Mouse (Mus musculus) intestine, embryonic 14.5 days (tissue): ENCODE measurements around the gene Gjb2. TPM values are rescaled to one million over a fixed set of nuclear protein-coding genes. Genes with fewer than 3 reads are reported as not detected.
A peak's percentile ranks its signal among the peaks of the same experiment; 100 is the strongest.

ENCODE experiments used
- ATAC-seq: fragments of 200-750 bp; cut with Nextera tagmentation; replicated peaks from 2 replicates; pipeline ENCODE4 v1.8.0; 2017; ENCODE audit warnings: low read depth, moderate number of reproducible peaks, moderate TSS enrichment, moderate library complexity; ENCODE audit not compliant: low FRiP score, low TSS enrichment
- DNase-seq: peaks from one replicate; pipeline ENCODE4 v3.0.0-alpha.2; 2018; ENCODE audit warnings: low spot score
- H3K27ac ChIP-seq: fragments of 300-500 bp; sonication (generic); 2 replicates; pipeline ENCODE4 v1.5.1; 2014; ENCODE audit warnings: low read depth, mild to moderate bottlenecking, control low read depth
- H3K27me3 ChIP-seq: fragments of 300-500 bp; sonication (generic); replicated peaks from 2 replicates; pipeline ENCODE4 v1.6.1; 2014; ENCODE audit warnings: low read length, control low read depth; ENCODE audit not compliant: control insufficient read depth, insufficient read depth
- H3K36me3 ChIP-seq: fragments of 300-500 bp; sonication (generic); 2 replicates; pipeline ENCODE4 v1.6.1; 2014; ENCODE audit warnings: low read length, control low read depth; ENCODE audit not compliant: control insufficient read depth, insufficient read depth
- H3K4me1 ChIP-seq: fragments of 300-500 bp; sonication (generic); replicated peaks from 2 replicates; pipeline ENCODE4 v1.6.1; 2014; ENCODE audit warnings: low read length, control low read depth, mixed read lengths; ENCODE audit not compliant: control insufficient read depth, insufficient read depth
- H3K4me2 ChIP-seq: fragments of 300-500 bp; sonication (generic); 2 replicates; pipeline ENCODE4 v1.6.1; 2014; ENCODE audit warnings: low read length
- H3K4me3 ChIP-seq: fragments of 300-500 bp; sonication (generic); 2 replicates; pipeline ENCODE4 v1.5.1; 2014; ENCODE audit warnings: low read depth, low read length, control low read depth, mixed read lengths
- H3K9ac ChIP-seq: fragments of 300-500 bp; sonication (generic); 2 replicates; pipeline ENCODE4 v1.6.1; 2014; ENCODE audit warnings: mild to moderate bottlenecking, low read length
- H3K9me3 ChIP-seq: fragments of 300-500 bp; sonication (generic); 2 replicates; pipeline ENCODE4 v1.6.1; 2016; ENCODE audit warnings: low read length, control low read depth; ENCODE audit not compliant: control insufficient read depth
- WGBS: fragments of 180-500 bp; shearing (Covaris S2); extraction: QIAGEN DNeasy Blood & Tissue Kit; methylation state at CpG from one replicate; pipeline ENCODE4 v1.1.7; 2014; 5-methylcytosine and 5-hydroxymethylcytosine counted together
- polyA plus RNA-seq: library from polyadenylated mRNA; unstranded; fragments of >200 nt; fragmentation: Nextera tagmentation; extraction: Ambion mirVana; gene quantifications from 2 replicates; pipeline ENCODE4 v1.2.1, GENCODE M21; 2014

Gene Gjb2
- polyA plus RNA-seq: 2.2 and 3.7 TPM in 2 replicates

DNA sequence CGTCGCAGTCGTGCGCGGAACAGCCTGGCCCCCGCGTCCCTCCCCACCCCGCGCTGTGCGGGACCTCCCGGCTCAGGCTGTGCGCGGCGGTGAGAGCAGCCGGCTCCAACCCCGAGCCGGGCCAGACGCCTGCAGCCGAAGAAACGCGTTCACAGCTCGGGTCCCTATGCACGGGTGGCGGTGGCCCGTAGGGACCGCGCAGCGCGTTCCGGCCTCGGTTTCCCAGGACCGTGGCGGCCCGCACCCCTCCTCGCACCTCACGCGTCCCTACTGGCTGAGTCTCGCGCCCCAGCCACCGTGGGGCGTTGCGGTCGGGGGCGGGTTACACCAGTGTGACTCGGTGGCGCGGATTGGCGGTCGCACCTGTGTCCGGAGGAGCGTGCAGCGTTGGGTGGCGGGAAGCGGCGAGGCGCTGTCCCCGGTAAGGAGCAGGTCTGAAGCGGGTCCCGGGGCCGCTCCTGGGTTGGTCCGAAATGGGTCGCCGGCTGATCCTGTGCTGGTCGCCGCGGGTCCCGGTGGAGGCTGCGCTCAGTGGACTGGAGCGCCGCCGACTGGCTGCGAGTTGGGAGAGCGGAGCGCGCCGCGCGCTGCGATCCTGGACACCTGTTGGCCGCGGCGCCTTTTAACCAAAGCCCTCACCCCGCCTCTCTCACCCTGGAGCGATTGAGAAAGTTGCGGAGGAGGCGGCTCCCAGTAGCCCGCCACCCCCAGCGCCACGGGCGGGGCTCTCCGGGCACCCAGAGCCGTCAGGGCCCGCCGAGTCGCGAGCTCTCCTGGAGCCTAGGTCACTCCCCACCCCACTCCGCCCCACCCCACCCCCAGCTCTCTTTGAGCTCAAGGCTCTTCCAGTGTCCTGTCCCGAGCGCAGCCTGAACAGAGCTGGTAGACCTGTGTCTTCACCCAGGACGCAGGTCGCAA, at the start of gene Gjb2:
Gene Gjb2 (minus strand): TSS at position 597 of the 918 bp plus-strand sequence.
- H3K27ac ChIP-seq: no peak within 1 kb of the TSS
- H3K27me3 ChIP-seq: peaks cover 54% of the 10 kb centered on the region
- H3K4me2 ChIP-seq: peak within 1 kb of the TSS; percentile 99
- peak within 1 kb of the TSS; percentile 43; the same call in 1 of the 2 replicates for H3K9ac ChIP-seq
- peak; percentile 72 for ATAC-seq
- H3K4me3 ChIP-seq: peak within 1 kb of the TSS; percentile 50
- peak; percentile 82 for DNase-seq
- WGBS: under 1% methylated on average over 98 of the region's 101 CpGs
- H3K9me3 ChIP-seq: no peaks in the 10 kb centered on the region
- 0 out of 2 replicates have a peak, but pooled peaks cover 4% of the 10 kb centered on the region for H3K4me1 ChIP-seq
- no peaks in the 10 kb centered on the region for H3K36me3 ChIP-seq

- 23% methylated on average over 4 of the region's 4 CpGs for WGBS
Measured at GRCm38 (mm10) chr14:57145741-57146140, 41.2 kb upstream of the Gjb2 start.

GRCm38 (mm10) chr14:57135265-57135664, 30.8 kb upstream of the Gjb2 start:
- WGBS: 75% methylated on average over 8 of the region's 8 CpGs
- no peak for ATAC-seq

More at GRCm38 (mm10) chr14:57145741-57146140, 41.2 kb upstream of the Gjb2 start:
- H3K27ac ChIP-seq: no peak overlapping the region
- no peak overlapping the region for H3K9ac ChIP-seq
- ATAC-seq (no peak), DNase-seq (no peak)
- H3K27me3 ChIP-seq: no peaks in the 10 kb centered on the region
- no peak overlapping the region for H3K4me2 ChIP-seq
- no peaks in the 10 kb centered on the region for H3K36me3 ChIP-seq
- H3K9me3 ChIP-seq: no peaks in the 10 kb centered on the region
- peaks cover 5% of the 10 kb centered on the region; the same call in 1 of the 2 replicates for H3K4me1 ChIP-seq
- no peak overlapping the region for H3K4me3 ChIP-seq

GRCm38 (mm10) chr14:57133161-57133661, 28.7 kb upstream of the Gjb2 start, which contains the start of gene Gjb6:
TSS of gene Gjb6 (minus strand) at chr14:57133611.
- H3K4me1 ChIP-seq: peaks cover 5% of the 10 kb centered on the region; the same call in 1 of the 2 replicates
- H3K9ac ChIP-seq: no peak within 1 kb of the TSS
- ATAC-seq: peak; percentile 58
- H3K27me3 ChIP-seq: peaks cover 33% of the 10 kb centered on the region
- no peaks in the 10 kb centered on the region for H3K36me3 ChIP-seq
- H3K4me2 ChIP-seq: peak within 1 kb of the TSS; percentile 63
- H3K27ac ChIP-seq: no peak within 1 kb of the TSS
- no peaks in the 10 kb centered on the region for H3K9me3 ChIP-seq
- DNase-seq: no peak
- H3K4me3 ChIP-seq: peak within 1 kb of the TSS; percentile 30
- WGBS: 2% methylated on average over 33 of the region's 33 CpGs

More at GRCm38 (mm10) chr14:57135265-57135664, 30.8 kb upstream of the Gjb2 start:
- Histone ChIP-seq H3K9ac (no peak overlapping the region), H3K27me3 (peaks cover 33% of the 10 kb centered on the region), H3K4me2 (no peak overlapping the region), H3K4me1 (peaks cover 5% of the 10 kb centered on the region; the same call in 1 of the 2 replicates), H3K27ac (no peak overlapping the region), H3K4me3 (no peak overlapping the region), H3K9me3 (no peaks in the 10 kb centered on the region), H3K36me3 (no peaks in the 10 kb centered on the region)
- DNase-seq: no peak

DNA sequence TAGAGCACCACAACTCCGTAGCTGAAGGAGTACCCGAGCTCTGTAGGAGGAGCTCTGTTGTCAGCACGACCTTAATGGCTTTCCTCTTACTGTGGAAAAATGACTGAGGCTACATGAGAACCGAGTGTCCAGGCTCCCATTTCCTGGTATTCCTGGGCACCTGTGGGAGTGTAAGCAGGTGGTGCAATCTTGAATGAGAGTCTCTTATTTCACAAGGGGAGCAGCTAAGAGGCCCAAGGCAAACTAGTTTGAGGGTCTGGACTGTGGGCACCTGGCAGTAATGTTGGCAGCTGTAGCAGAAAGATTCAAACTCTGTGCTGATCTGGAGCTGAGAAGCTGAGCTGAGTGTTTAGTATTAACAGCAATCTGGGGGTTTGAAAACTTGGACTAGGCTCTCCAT, 22.9 kb upstream of the Gjb2 start:
- no peak overlapping the region for H3K4me2 ChIP-seq
- ATAC-seq (no peak), DNase-seq (no peak)
- H3K36me3 ChIP-seq: no peaks in the 10 kb centered on the region
- H3K9ac ChIP-seq: no peak overlapping the region
- WGBS: 60% methylated on average over 4 of the region's 4 CpGs
- no peaks in the 10 kb centered on the region for H3K9me3 ChIP-seq
- no peak overlapping the region for H3K4me3 ChIP-seq
- peaks cover 9% of the 10 kb centered on the region for H3K27me3 ChIP-seq
- no peaks in the 10 kb centered on the region for H3K4me1 ChIP-seq
- no peak overlapping the region for H3K27ac ChIP-seq

GRCm38 (mm10) chr14:57122295-57122694, 17.8 kb upstream of the Gjb2 start:
- no peak overlapping the region for H3K27ac ChIP-seq
- ATAC-seq: no peak
- H3K4me2 ChIP-seq: no peak overlapping the region
- H3K27me3 ChIP-seq: no peaks in the 10 kb centered on the region
- H3K4me3 ChIP-seq: no peak overlapping the region
- no peaks in the 10 kb centered on the region for H3K4me1 ChIP-seq
- WGBS: 86% methylated on average over 7 of the region's 7 CpGs
- no peak overlapping the region for H3K9ac ChIP-seq
- DNase-seq: no peak
- H3K36me3 ChIP-seq: no peaks in the 10 kb centered on the region
- no peaks in the 10 kb centered on the region for H3K9me3 ChIP-seq

GRCm38 (mm10) chr14:57115823-57116544, 11.5 kb upstream of the Gjb2 start, which contains the start of gene Gm4491:
TSS of gene Gm4491 (minus strand) at chr14:57115883.
- 30% methylated on average over 13 of the region's 13 CpGs for WGBS
- H3K27ac ChIP-seq: no peak within 1 kb of the TSS
- no peaks in the 10 kb centered on the region for H3K36me3 ChIP-seq
- H3K27me3 ChIP-seq: no peaks in the 10 kb centered on the region
- no peak within 1 kb of the TSS for H3K9ac ChIP-seq
- H3K4me1 ChIP-seq: no peaks in the 10 kb centered on the region
- ATAC-seq (no peak), DNase-seq (no peak)
- no peak within 1 kb of the TSS for H3K4me2 ChIP-seq
- no peak within 1 kb of the TSS for H3K4me3 ChIP-seq
- no peaks in the 10 kb centered on the region for H3K9me3 ChIP-seq

DNA sequence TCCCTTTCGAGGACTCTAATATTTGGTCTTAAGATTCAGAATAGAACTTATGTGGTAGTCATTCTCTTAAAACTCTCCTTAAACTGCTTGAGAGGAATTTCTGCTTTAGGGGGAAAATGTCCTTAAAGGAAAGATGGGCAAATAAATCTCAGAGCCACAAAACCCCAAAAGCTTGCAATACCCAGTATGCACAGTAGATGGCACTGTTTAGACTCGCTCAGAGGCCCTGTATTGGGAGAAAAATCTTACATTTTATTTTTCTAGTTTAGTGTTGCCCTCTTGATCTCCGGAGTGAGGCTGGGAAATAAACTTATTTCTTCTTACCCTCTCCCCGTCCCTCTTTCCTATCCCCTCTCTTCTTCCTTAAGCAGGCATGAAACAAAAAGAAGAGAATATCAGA, 4.7 kb upstream of the Gjb2 start:
- peaks cover 31% of the 10 kb centered on the region for H3K27me3 ChIP-seq
- H3K9ac ChIP-seq: no peak overlapping the region
- peak; percentile 78 for DNase-seq
- H3K36me3 ChIP-seq: no peaks in the 10 kb centered on the region
- no peaks in the 10 kb centered on the region for H3K9me3 ChIP-seq
- ATAC-seq: no peak
- H3K4me2 ChIP-seq: no peak overlapping the region
- 11% methylated on average over 4 of the region's 4 CpGs for WGBS
- H3K4me1 ChIP-seq: 0 out of 2 replicates have a peak, but pooled peaks cover 4% of the 10 kb centered on the region
- H3K4me3 ChIP-seq: no peak overlapping the region
- no peak overlapping the region for H3K27ac ChIP-seq
